Mouse (Mus musculus) ovary, adult 10 weeks (tissue): ENCODE measurements around the gene CK137956. TPM values are rescaled to one million over a fixed set of nuclear protein-coding genes. Genes with fewer than 3 reads are reported as not detected.

Experiments used
- polyA plus RNA-seq: library from polyadenylated mRNA; stranded (reverse); fragments of 350-450 nt; fragmentation: Illumina TruSeq; extraction: RNeasy Lipid Tissue Mini Kit (QIAGEN cat#74804); gene quantifications from one replicate; pipeline ENCODE4 v1.2.3, GENCODE M21; 2014

The CK137956 gene
- not detected for polyA plus RNA-seq

DNA sequence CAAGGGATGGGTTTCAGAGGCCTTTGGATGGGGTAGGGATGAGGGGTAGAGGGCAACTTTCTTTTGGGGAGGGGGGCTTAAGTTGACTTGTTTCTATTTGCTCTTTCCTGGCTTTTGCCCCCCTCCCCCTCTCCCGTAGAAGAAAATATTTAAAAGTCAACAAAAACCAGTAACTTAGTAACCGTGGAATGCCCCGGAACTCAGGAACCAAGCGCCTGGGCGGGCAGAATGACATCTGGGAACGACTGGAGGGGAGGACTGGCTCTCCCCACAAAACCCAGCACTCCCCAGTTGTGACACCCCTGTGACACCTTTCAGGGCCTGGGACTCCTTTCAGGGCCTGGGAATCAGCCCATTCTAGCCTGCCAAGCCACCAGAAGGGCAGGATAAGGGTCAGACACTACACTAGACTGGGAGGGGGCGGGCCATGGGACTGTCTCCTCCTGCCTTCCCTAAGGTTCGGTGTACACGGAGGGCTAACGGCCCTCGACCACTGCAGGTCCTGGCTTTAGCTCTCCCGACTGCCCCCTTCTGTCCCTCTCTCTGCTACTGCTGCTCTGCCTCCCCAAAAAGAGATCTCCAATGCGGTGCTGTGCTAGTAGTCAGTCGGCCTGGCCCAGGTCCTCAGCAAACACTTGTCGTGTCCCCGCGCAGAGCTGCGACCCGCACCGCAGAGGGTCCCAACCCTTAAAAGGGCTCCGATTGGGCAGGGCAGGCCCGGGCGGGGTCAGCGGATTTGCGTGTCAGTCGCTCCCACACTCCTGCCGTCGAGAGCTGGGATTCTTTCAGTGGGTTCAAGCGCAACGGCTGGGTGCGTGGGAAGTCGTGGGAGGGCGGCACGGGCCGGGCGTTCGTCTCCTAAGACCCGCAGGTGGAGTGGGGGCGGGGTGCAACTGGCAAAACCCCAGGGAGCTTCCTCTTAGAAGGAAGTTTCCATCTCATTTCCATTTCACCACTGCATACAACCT is at the start of gene CK137956:
Gene CK137956, minus strand, starts transcription at position 51 of the 968 bp plus-strand sequence.

DNA sequence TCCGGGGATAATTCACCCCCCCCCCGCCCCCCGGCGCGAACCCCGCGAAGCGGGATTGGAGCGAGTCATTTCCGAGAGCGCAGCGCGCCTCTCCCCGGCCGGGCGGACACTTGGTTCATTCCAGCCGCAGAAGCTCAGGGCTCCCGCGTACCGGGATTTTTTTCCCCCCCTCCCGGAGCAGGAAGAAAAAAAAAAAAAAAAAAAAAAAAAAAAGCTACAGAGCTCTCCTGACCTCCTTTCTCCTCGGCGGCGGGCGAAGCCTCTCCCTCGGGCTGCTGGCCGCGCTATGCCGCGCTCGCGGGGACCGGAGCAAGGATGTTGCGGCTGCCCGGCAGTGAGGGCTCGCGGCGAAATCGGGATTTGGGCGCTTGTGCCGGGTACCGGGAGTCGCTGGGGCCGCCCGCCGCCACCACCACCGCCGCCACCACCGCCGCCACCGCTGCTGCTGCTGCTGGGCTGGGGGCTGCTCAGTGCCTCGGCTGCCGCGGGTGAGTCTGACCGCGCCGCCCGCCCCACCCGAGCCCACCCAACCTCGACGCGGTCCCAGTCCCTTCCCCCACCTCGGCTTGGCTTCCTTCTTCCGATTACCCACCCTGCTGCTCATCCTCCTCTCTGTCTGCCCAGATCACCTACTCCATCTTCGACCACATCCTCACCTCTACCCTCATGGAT is 17.2 kb upstream of the CK137956 start, which contains the start of gene Csmd2:
Gene Csmd2, plus strand, starts transcription at position 74 of the 672 bp plus-strand sequence.

Other genes starting within 250 kb of the CK137956 start
- gene Csmd2, start 16.9 kb upstream of the CK137956 start, polyA plus RNA-seq = not detected